Mouse (Mus musculus) lung, postnatal 0 days (tissue): ENCODE data around the gene Gadd45gip1.

Source experiments
- CTCF ChIP-seq: IDR thresholded peaks from 2 replicates; pipeline ENCODE4 v1.5.1; 2016; ENCODE audit warnings: antibody characterized with exemption, mild to moderate bottlenecking
- EP300 ChIP-seq: IDR thresholded peaks from 2 replicates; pipeline ENCODE4 v1.6.1; 2016; ENCODE audit warnings: antibody characterized with exemption, mild to moderate bottlenecking, control low read depth

- TF ChIP-seq CTCF (no peak), EP300 (no peak)
These were observed 17.1 kb upstream of the Gadd45gip1 start for GRCm38 (mm10) chr8:84814240-84814554.
